Mouse (Mus musculus): ENCODE data around the gene Fam120a.

Fam120a gene

DNA sequence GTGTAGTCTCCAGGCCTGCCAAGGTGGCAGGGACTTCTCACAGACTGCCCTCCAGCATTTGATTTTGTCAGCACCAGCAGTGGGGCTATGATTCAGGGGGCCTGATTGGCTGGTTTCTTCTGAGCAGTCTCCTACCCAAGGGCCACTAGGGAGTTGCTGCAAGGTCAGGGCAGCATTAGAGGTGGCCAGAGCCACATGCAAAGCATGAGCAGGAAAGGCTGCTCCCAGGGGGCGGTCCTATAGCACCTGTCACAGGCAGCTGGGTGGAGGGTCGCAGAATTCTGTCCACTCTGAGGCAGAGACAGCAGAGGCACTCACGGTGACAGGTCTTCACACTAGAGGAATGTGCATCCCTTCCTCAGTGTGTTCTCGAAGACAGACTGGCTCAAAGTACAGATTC lies 109.0 kb downstream of the Fam120a start:
- no peak for DNase-seq (ENCODE audit: low read depth in 1 of 2, low spot score in 2 of 2)

- no peak for DNase-seq (ENCODE audit: low read depth in 1 of 2, low spot score in 2 of 2)
These were observed 109.8 kb downstream of the Fam120a start for GRCm38 (mm10) chr13:48858054-48858453.

GRCm38 (mm10) chr13:48857246-48857932 lies 110.4 kb downstream of the Fam120a start:
- DNase-seq (ENCODE audit: low read depth in 1 of 2, low spot score in 2 of 2), result no peak

GRCm38 (mm10) chr13:48853947-48854346 lies 113.9 kb downstream of the Fam120a start:
- DNase-seq (ENCODE audit: low read depth in 1 of 2, low spot score in 2 of 2), result no peak

DNA sequence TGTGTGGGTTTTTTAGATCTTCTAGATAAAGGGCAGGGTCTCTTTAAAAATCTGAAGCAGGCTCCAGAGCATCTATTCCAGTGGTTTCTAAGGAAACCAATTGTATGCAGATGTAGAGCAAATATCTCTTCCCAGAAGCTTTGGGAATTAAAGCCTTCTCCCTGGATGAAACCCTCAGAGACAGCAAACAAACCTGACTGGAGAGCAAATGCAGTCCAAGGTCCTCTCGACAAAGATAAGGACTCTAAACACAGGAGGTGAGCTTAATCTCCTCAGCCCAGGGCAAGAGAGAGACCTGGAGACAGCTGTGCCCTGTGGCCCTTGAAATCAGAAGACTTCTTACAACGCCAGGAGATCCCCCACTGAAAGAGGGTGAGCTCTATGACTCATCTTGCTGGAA lies 114.3 kb downstream of the Fam120a start:
- DNase-seq (ENCODE audit: low read depth in 1 of 2, low spot score in 2 of 2), result no peak

- DNase-seq (ENCODE audit: low read depth in 1 of 2, low spot score in 2 of 2), result no peak
These were observed 115.0 kb downstream of the Fam120a start for GRCm38 (mm10) chr13:48852859-48853258.

GRCm38 (mm10) chr13:48851719-48852118 lies 116.1 kb downstream of the Fam120a start:
- no peak for DNase-seq (ENCODE audit: low read depth in 1 of 2, low spot score in 2 of 2)

DNA sequence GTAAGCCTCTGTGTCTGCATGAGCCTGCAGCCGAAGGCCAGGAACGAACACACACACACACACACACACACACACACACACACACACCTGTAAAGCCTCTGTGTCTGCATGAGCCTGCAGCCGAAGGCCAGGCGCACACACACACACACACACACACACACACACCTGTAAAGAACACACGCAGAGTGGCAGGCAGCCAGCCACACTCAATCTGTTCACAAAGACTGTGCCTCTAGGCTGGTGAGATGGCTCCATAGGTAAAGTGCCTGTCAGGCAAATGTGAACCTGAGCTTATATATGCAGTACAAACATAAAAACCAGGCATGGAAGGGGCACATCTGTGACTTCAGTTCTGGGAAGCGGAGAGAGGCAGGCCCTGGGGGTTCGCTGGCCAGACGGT lies 117.0 kb downstream of the Fam120a start:
- DNase-seq (ENCODE audit: low read depth in 1 of 2, low spot score in 2 of 2), result no peak

DNA sequence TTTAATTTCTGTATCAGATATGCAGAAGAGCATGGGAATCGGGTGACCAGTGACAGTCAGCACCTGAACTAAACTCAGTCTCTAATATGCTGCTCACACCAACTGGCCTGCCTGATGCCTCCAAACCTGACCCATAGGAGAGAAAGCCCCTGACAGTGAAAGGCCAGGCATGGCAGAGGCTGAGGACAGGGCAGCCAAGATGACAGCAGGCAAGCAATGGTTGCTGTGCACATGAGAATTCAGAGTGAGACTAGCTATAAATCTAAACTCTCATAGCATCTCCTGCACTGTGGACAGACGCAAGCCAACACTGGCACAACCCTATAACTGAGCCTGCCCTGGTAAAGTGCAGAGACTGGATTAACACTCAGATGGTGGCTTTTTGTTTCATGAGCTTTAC lies 117.5 kb downstream of the Fam120a start:
- DNase-seq (ENCODE audit: low read depth in 1 of 2, low spot score in 2 of 2), result no peak

GRCm38 (mm10) chr13:48849155-48849554 lies 118.7 kb downstream of the Fam120a start:
- no peak for DNase-seq (ENCODE audit: low read depth in 1 of 2, low spot score in 2 of 2)

GRCm38 (mm10) chr13:48845308-48845707 lies 122.5 kb downstream of the Fam120a start:
- DNase-seq (ENCODE audit: low read depth in 1 of 2, low spot score in 2 of 2), result no peak

DNA sequence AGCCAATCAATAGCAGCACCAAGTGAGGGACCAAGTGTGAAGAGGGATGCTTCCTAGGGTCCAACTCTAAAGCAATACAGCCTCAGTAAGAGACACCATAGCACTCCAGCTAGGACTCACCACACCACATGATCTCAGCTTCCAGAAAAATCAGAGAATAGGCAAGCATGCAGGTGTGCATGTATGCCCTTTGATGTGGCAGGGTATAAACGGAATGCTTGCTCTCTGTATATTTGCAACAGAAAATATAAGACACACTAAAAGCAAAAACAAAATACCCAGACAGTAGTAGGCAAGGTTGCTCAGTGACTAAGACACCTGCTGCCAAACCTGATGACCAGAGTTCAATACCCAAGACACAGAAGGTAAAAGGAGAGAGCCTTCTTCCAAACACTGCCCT lies 124.3 kb downstream of the Fam120a start:
- DNase-seq (ENCODE audit: low read depth in 1 of 2, low spot score in 2 of 2), result no peak

- peak in 1 of 2 experiments; percentile 23 for DNase-seq (ENCODE audit: low read depth in 1 of 2, low spot score in 2 of 2)
These were observed 125.8 kb downstream of the Fam120a start for GRCm38 (mm10) chr13:48841905-48842592.

DNA sequence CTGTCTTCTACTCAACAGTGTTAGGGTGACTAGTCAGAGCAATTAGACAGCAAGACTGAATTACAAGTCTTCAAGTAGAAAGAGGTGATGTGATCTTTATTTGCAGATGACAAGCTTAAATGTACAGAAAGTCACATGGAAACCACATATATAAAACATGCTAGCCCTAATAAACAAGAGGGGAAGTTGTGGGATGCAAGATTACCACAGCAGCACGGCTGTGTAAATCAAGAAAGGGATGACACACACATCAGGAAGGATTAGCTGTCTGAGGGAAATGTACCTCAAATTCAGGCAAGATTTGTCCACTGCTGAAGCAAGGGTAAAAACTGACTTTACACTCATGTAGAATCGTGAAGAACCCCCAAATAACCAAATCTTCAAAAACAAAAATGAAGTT lies 129.5 kb downstream of the Fam120a start:
- no peak for DNase-seq (ENCODE audit: low read depth in 1 of 2, low spot score in 2 of 2)

GRCm38 (mm10) chr13:48837537-48837936 lies 130.3 kb downstream of the Fam120a start:
- DNase-seq (ENCODE audit: low read depth in 1 of 2, low spot score in 2 of 2), result no peak

DNA sequence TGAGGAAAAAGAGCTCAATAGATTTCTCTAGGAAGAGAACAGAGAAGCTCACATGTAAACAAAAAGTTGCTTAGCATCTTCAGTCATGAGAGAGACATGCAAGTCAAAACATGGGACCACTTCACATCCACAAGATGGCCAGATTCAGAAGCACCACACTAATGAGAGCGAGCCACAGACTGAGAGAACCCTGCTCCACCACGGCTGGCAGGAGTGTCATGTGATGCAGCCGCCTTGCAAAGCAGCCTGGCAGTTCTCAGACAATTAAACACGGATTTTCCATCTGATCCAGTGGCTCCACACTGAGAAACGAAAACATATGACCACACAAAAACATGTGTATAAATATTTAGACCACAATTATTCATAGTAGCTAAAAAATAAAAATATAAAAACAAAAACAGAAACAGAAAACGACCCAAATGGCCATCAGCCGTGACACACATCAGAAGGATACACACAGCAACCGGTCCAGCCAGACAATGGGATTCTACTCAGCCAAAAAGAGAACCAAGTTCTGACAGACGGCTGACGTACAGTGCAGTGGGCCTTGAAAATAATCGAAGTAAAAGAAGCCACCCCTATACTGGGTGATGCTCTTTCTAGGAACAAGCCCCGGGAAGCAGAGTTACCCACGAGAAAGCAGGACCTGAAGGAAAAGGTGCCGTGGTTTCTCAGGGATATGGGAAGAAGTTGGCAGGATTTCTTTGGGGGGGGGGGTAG lies 137.1 kb downstream of the Fam120a start:
- no peak for DNase-seq (ENCODE audit: low read depth in 1 of 2, low spot score in 2 of 2)

DNA sequence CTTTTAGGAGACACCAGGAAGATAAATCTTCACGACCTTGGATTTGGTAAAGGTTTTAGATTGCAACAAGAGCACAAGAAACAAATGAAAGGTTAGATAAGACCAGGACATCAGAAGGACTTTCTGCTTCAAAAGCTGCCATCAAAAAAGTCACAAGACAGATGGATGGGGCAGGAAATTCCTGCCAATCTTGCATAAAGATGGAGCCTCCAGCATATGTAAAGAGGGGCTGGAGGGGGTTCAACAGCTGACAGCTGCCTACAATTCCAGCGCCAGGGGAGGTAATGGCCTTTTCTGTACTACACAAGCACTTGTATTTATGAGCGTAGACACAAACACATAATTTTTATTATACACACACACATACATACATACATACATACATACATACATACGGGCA lies 138.0 kb downstream of the Fam120a start:
- DNase-seq (ENCODE audit: low read depth in 1 of 2, low spot score in 2 of 2), result no peak
